Mouse (Mus musculus) left cerebral cortex, postnatal 10 days (tissue): ENCODE results near the gene Romo1. TPM values are rescaled to one million over a fixed set of nuclear protein-coding genes. Genes with fewer than 3 reads are reported as not detected.
"Not testable (repeated sequence)": the region's sequence is repeated elsewhere in the genome, so short reads cannot be mapped to it uniquely, and the experiment has no call there.

ENCODE experiments used
- DNase-seq, 2 experiments: peaks; one replicate each; pipeline ENCODE4 v3.0.0; 2021 to 2022; ENCODE audit warnings: low spot score in 2 of 2, mixed read lengths in 1 of 2; ENCODE audit errors: extremely low spot score in 1 of 2
- intact Hi-C: fragments of 180-260 bp; cut with DNase I; formaldehyde crosslinking; loops from one replicate; pipeline ENCODE4 v1.15.1; 2025
- total RNA-seq, 2 experiments: library from RNA; stranded (reverse); gene quantifications; 2 replicates each; pipeline ENCODE4 v1.2.3; 2021

Gene Romo1
- total RNA-seq, 2 experiments from 2014 or later: 216 to 223 TPM

- no peak for DNase-seq
- intact Hi-C loops: loop anchor here (5.0 kb wide), 1 partner anchor 100 kb away; no protein-coding TSS in a partner anchor
Observed at GRCm38 (mm10) chr2:156177079-156177478, 33.2 kb downstream of the Romo1 start.

DNA sequence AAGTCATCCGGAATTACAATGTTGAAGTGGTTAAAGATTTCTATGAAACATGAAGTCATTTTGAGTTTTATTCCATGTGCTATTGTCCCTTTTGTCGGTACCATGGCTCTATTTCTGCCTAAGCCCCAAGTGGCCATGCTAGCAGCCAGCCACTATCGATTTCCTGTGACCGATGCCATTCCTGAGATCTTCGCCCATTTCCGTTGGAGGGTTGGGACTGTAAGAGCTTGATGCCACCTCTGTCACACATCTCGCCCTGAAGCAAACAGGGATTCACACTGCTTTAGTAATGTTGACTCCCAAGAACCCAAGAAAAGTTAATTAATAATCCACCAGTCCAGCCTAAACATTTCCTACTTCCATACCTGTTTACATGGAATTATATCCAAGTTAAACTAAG, 33.8 kb downstream of the Romo1 start:
- no peak for DNase-seq
- intact Hi-C loops: loop anchor here (5.0 kb wide), 1 partner anchor 100 kb away; no protein-coding TSS in a partner anchor

DNA sequence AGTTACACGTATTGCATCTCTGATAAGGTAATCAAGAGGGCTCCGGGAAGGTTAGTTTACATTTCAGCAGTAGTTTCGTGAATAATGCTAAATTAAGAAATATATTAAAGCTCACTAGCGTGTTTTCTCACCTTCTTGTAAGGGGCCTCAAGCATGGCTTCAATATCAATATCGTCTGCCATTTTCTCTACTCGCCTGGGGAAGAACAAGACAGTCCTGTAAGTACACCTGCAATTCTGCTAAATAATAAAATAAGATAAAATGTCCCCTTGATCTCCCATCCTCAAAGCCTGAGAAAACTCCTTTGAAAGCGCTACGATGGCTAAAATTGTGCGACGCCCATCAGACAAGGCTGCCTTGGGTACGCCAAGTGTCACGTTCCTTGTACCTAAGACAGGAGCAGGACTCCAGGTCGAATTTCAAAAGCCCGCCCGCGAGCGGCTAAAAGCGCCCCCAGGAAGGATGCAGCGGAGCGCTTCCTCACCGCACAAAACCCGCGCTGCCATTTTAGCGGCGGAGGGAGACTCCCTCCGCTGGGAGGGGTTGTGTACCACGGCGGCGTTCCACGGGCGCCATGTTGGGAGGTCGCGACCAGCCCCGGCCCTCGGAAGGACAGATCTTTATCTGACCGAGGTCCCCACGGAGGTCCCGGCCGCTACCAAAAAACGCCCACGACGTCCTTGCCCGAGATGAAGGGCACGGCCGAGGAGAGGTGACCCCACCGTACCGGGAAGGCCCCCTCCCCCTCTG, 35.4 kb downstream of the Romo1 start:
- peak; percentile 61 to 91 for DNase-seq
- intact Hi-C loops: loop anchor here (5.0 kb wide), 1 partner anchor 98 kb away; no protein-coding TSS in a partner anchor

GRCm38 (mm10) chr2:156179796-156180093, 35.9 kb downstream of the Romo1 start:
- no peak for DNase-seq
- intact Hi-C loops: loop anchor here (5.0 kb wide), 1 partner anchor 98 kb away; no protein-coding TSS in a partner anchor

- intact Hi-C loops: no loop called here
- peak; percentile 100 for DNase-seq
Observed at GRCm38 (mm10) chr2:156180094-156180821, 36.4 kb downstream of the Romo1 start, which contains the start of gene Rbm39. Gene Rbm39 (minus strand): TSS chr2:156180238.

- DNase-seq: no peak
Observed at GRCm38 (mm10) chr2:156180824-156181590, 37.2 kb downstream of the Romo1 start.

GRCm38 (mm10) chr2:156181592-156181991, 37.8 kb downstream of the Romo1 start:
- no peak for DNase-seq
- intact Hi-C loops: no loop called here

More at GRCm38 (mm10) chr2:156180824-156181590, 37.2 kb downstream of the Romo1 start:
- intact Hi-C loops: no loop called here

GRCm38 (mm10) chr2:156189241-156189640, 45.4 kb downstream of the Romo1 start:
- intact Hi-C loops, DNase-seq: not testable (repeated sequence)

DNA sequence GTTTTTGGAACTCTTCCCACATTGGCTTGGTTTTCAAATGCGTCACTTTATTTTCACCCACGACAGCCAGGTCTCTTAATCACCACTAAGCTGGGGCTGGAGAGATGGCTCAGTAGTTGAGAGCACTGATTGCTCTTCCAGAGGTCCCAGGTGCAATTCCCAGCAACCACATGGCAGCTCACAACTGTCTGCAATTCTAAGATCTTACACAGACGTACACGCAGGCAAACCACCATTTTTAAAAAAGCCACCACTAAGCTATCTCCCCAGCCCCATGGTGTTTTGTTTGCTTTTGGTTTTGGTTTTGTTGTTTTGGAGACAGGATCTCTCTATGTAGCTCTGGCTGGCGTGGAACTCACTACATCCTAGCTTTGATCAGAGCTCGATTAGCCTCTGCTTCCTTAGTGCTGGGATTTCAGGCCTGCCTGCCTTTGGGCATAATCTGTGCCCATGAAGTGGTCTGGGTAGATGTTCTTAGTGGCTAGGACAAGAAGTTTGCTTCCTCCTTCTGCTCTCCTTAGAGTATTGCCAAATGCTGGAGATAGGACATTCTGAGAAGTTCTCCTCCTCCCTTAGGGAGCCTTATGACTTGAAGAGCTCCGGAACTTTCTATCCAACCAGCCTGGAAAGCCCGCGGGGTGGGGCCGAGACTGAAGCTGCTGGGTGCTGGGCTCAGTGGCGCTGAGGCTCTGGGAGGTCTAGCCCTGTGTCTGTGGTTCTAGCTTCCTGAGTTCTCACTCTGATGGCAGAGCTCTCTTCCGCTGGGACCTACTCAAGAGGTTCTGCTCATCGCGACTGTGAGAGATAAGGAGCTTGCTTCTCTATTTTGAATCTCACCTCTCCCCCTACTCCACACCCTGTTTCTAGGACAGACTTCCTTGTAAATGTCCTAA, 46.4 kb downstream of the Romo1 start:
- DNase-seq: no peak
- intact Hi-C loops: no loop called here

DNA sequence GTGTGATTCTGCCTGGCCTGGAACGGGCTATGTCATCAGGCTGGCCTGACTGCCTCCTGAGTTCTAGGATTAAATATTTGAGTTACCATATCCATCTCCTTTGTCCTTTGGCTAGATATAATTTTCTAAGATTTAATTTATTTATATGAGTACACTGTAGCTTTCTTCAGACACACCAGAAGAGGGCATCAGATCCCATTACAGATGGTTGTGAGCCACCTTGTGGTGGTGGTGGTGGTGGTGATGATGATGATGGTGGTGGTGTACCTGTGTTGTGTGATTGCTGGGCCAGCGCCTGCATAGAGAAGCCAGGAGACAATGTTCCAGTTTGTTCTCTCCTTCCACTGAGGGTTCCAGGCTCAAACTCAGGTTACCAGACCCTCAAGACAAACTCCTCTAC, 47.7 kb downstream of the Romo1 start:
- no peak for DNase-seq
- intact Hi-C loops: no loop called here

- intact Hi-C loops: no loop called here
- no peak for DNase-seq
Observed at GRCm38 (mm10) chr2:156192068-156192467, 48.2 kb downstream of the Romo1 start.

DNA sequence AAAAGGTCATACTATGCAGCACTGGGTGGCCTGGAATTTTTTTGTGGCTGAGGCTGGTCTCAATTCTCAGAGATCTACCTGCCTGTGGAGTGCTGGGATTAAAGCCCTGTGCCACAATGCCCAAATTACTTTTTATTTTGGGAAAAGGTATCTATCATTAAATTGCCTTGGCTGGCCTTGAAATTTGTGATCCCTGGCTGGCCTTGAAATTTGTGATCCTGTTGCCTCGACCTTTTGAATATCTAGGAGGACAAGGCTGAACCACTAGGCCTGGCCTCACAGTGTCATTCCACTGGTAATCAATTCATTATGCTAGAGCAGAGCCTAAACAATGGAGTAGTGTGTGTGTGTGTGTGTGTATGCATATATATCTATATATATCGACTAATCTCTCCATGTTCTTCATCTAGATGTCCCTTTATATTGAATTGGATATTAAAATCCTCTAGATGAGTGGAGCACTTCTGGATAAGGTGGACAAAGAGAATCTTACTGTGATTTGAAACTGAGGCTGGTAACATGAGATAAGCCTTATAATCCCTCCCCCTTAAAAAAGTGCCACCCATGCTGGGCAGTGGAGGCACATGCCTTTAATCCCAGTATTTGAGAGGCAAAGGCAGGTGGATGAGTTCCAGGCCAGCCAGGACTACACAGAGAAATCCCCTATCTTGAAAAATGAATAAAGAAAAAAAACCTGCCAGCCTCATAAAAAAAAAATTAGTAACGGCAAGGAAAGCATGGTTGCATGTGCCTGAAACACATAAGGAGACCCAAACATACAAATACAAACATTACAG, 49.4 kb downstream of the Romo1 start:
- intact Hi-C loops: no loop called here
- DNase-seq: no peak

GRCm38 (mm10) chr2:156194571-156194970, 50.7 kb downstream of the Romo1 start:
- no peak for DNase-seq

More at GRCm38 (mm10) chr2:156194571-156194970, 50.7 kb downstream of the Romo1 start:
- intact Hi-C loops: no loop called here

Other genes starting within 250 kb of the Romo1 start
- 10 to 100 TPM; 51.8 to 52.9 TPM for gene Uqcc1, start 213.7 kb upstream of the Romo1 start, total RNA-seq
- not detected for gene Gm15557, start 203.3 kb upstream of the Romo1 start, total RNA-seq
- 1 to 10 TPM in 1 of 2 experiments, under 1 TPM in 1; 0.77 to 1.0 TPM for gene Gdf5, start 198.7 kb upstream of the Romo1 start, total RNA-seq
- 10 to 100 TPM; 16.2 to 17.5 TPM for gene Cep250, start 187.6 kb upstream of the Romo1 start, total RNA-seq
- gene 6430550D23Rik, start 136.1 kb upstream of the Romo1 start, total RNA-seq: 1 to 10 TPM in 1 of 2 experiments, under 1 TPM in 1; 0.34 to 1.0 TPM
- gene Ergic3, start 136.0 kb upstream of the Romo1 start, total RNA-seq: 100 to 1,000 TPM; 217 to 229 TPM
- gene Fer1l4, start 91.1 kb upstream of the Romo1 start, total RNA-seq: under 1 TPM in 1 of 2 experiments, not detected in 1; 0.14 TPM
- 1 to 10 TPM; 6.9 TPM for gene Spag4, start 78.9 kb upstream of the Romo1 start, total RNA-seq
- gene Cpne1, start 32.1 kb upstream of the Romo1 start, total RNA-seq: 10 to 100 TPM; 21.0 to 24.1 TPM
- gene Rbm12, start 32.1 kb upstream of the Romo1 start, total RNA-seq: 10 to 100 TPM; 32.3 to 33.6 TPM
- gene Gm28036, start 16.9 kb upstream of the Romo1 start, total RNA-seq: 10 to 100 TPM; 23.4 to 28.0 TPM
- 10 to 100 TPM; 30.7 to 31.5 TPM for gene Nfs1, start 147 bp downstream of the Romo1 start, total RNA-seq
- 100 to 1,000 TPM; 273 to 301 TPM for gene Rbm39, start 36.2 kb downstream of the Romo1 start, total RNA-seq
- 10 to 100 TPM; 66.0 to 66.6 TPM for gene Phf20, start 52.4 kb downstream of the Romo1 start, total RNA-seq
- 1 to 10 TPM; 4.7 to 6.7 TPM for gene Cnbd2, start 168.3 kb downstream of the Romo1 start, total RNA-seq
- gene Scand1, start 168.7 kb downstream of the Romo1 start, total RNA-seq: 100 to 1,000 TPM; 105 to 117 TPM